Mouse (Mus musculus): ENCODE measurements at regions not wholly inside any gene's neighbourhood (a gene's known extent, or its start where the extent isn't known, plus 50 kb on each side); places are given as distances from the start of the nearest gene placed in this dataset.

DNA sequence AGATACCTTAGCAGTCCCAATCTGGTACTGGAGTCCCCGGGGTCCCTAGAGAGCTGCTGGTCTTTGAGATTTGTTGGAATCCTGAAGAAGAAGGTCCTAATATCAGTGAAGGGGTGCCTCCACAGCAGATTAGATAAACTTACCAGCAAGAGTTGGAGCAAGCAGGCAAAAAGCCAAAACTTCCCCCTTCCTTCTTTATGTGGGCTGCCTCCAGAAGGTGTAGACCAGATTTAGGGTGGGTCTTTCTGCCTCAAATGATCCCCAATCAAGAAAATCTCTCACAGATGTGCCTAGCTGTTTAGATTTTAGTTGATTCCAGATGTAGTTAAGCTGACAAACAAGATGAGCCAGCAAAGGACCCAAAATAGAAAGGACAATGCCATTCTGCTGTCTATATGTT is 90.1 kb upstream of the Hs6st1 start:
- TF ChIP-seq CTCF (IDR thresholded peaks at IDR 0.05), result no peak
- no peak for TF ChIP-seq EP300 (IDR thresholded peaks at IDR 0.05)
